Mouse (Mus musculus) embryonic facial prominence, embryonic 12.5 days (tissue): Measurements from ENCODE around the gene Acot7. TPM values are rescaled to one million over a fixed set of nuclear protein-coding genes. Genes with fewer than 3 reads are reported as not detected.
A peak's percentile ranks its signal among the peaks of the same experiment; 100 is the strongest.

Source experiments
- ATAC-seq: fragments of 200-750 bp; cut with Nextera tagmentation; 2 replicates; pipeline ENCODE4 v1.8.0; 2017; ENCODE audit not compliant: insufficient number of reproducible peaks, insufficient read depth, low FRiP score, low TSS enrichment
- H3K27ac ChIP-seq: fragments of 300-500 bp; sonication (generic); 2 replicates; pipeline ENCODE4 v1.5.1; 2016; ENCODE audit warnings: mild to moderate bottlenecking
- H3K27me3 ChIP-seq: fragments of 300-500 bp; sonication (generic); 2 replicates; pipeline ENCODE4 v1.6.1; 2016; ENCODE audit warnings: mild to moderate bottlenecking, moderate library complexity
- H3K36me3 ChIP-seq: fragments of 300-500 bp; sonication (generic); 2 replicates; pipeline ENCODE4 v1.6.1; 2016; ENCODE audit warnings: mild to moderate bottlenecking
- H3K4me1 ChIP-seq: fragments of 300-500 bp; sonication (generic); 2 replicates; pipeline ENCODE4 v1.6.1; 2016
- H3K4me2 ChIP-seq: fragments of 300-500 bp; sonication (generic); replicated peaks from 2 replicates; pipeline ENCODE4 v1.6.1; 2016; ENCODE audit warnings: mild to moderate bottlenecking, moderate library complexity
- H3K4me3 ChIP-seq: fragments of 300-500 bp; sonication (generic); 2 replicates; pipeline ENCODE4 v1.5.1; 2016; ENCODE audit warnings: mild to moderate bottlenecking
- H3K9ac ChIP-seq: fragments of 300-500 bp; sonication (generic); 2 replicates; pipeline ENCODE4 v1.6.1; 2016; ENCODE audit warnings: mild to moderate bottlenecking, moderate library complexity
- H3K9me3 ChIP-seq: fragments of 300-500 bp; sonication (generic); 2 replicates; pipeline ENCODE4 v1.6.1; 2016; ENCODE audit warnings: mild to moderate bottlenecking, moderate library complexity
- WGBS: fragments of 180-500 bp; shearing (Covaris S2); methylation state at CpG from one replicate; pipeline ENCODE4 v1.1.7; 2016; 5-methylcytosine and 5-hydroxymethylcytosine counted together
- polyA plus RNA-seq: library from polyadenylated mRNA; unstranded; fragments of >200 nt; fragmentation: Nextera tagmentation; extraction: Ambion mirVana; gene quantifications from 2 replicates; pipeline ENCODE4 v1.2.1, GENCODE M21; 2016

Gene Acot7
- polyA plus RNA-seq, 1 experiment from 2014 or later: 57.9 TPM

GRCm38 (mm10) chr4:152185510-152186204 lies 7.7 kb downstream of the Acot7 start:
- WGBS: 2% methylated on average over 19 of the region's 19 CpGs
- peak; percentile 53 for ATAC-seq
- Histone ChIP-seq H3K27ac (peak overlapping the region; percentile 84), H3K9ac (peak overlapping the region; percentile 38), H3K27me3 (no peaks in the 10 kb centered on the region), H3K4me3 (peak overlapping the region; percentile 25), H3K36me3 (no peaks in the 10 kb centered on the region), H3K4me1 (peaks cover 23% of the 10 kb centered on the region), H3K4me2 (peak overlapping the region; percentile 48), H3K9me3 (no peaks in the 10 kb centered on the region)

GRCm38 (mm10) chr4:152186205-152187082 lies 8.5 kb downstream of the Acot7 start:
- Histone ChIP-seq H3K4me3 (peak overlapping the region; percentile 25), H3K27me3 (no peaks in the 10 kb centered on the region), H3K27ac (peak overlapping the region; percentile 84), H3K9ac (peak overlapping the region; percentile 38), H3K4me1 (peaks cover 27% of the 10 kb centered on the region), H3K4me2 (peak overlapping the region; percentile 48), H3K36me3 (no peaks in the 10 kb centered on the region), H3K9me3 (no peaks in the 10 kb centered on the region)
- WGBS: 38% methylated on average over 14 of the region's 14 CpGs
- ATAC-seq: peak; percentile 32; the same call in 1 of the 2 replicates

DNA sequence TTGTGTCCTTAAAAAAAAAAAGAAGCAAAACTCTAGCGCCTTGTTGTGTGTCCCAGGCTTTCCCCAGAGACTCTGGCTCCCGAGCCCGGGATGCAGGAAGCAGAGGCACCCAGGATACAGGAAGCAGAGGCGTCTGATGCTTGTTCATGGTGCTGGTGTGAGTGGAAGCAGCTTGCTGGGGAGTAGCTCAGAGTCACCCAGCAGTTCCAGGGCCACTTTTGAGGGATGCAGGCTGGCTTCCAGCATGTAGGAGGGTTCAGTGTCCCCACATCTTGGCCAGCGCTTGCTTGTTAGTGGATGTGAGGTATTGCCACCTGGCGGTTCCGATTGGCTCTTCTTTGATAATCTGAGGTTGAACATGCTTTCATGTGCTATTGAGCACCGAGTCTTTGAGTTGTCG lies 9.2 kb downstream of the Acot7 start:
- no peak for ATAC-seq
- 86% methylated on average over 9 of the region's 9 CpGs for WGBS
- Histone ChIP-seq H3K9ac (no peak overlapping the region), H3K9me3 (no peaks in the 10 kb centered on the region), H3K4me2 (no peak overlapping the region), H3K36me3 (no peaks in the 10 kb centered on the region), H3K4me1 (peaks cover 27% of the 10 kb centered on the region), H3K27ac (no peak overlapping the region), H3K27me3 (no peaks in the 10 kb centered on the region), H3K4me3 (no peak overlapping the region)

GRCm38 (mm10) chr4:152188651-152189050 lies 10.7 kb downstream of the Acot7 start:
- Histone ChIP-seq H3K9me3 (no peaks in the 10 kb centered on the region), H3K27ac (no peak overlapping the region), H3K9ac (no peak overlapping the region), H3K4me3 (no peak overlapping the region), H3K4me1 (peaks cover 32% of the 10 kb centered on the region), H3K27me3 (no peaks in the 10 kb centered on the region), H3K4me2 (no peak overlapping the region), H3K36me3 (no peaks in the 10 kb centered on the region)
- 94% methylated on average over 2 of the region's 2 CpGs for WGBS
- no peak for ATAC-seq

GRCm38 (mm10) chr4:152189071-152189470 lies 11.1 kb downstream of the Acot7 start:
- Histone ChIP-seq H3K27me3 (no peaks in the 10 kb centered on the region), H3K36me3 (no peaks in the 10 kb centered on the region), H3K4me2 (no peak overlapping the region), H3K9ac (no peak overlapping the region), H3K4me3 (no peak overlapping the region), H3K9me3 (no peaks in the 10 kb centered on the region), H3K27ac (no peak overlapping the region), H3K4me1 (peaks cover 32% of the 10 kb centered on the region)
- ATAC-seq: no peak
- 85% methylated on average over 6 of the region's 6 CpGs for whole genome bisulfite sequencing

DNA sequence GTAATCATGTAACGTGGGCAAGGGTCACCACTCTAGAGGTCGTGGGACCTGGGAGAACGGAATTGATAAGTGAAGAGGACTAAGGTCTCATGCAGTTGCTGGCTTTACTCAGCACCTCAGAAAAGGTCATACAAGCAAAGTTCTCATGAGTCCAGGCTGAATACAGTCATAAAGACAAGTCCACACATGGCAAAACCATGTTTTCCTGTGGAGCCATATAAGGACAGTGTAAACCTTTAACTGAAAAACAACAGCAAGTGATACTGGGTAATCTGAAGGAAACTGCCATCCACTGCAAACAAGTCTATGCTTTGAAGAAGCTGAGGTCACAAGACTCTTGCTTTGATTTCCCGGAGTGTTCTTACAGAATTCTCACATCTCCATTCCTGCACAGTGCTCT lies 11.8 kb downstream of the Acot7 start:
- Histone ChIP-seq H3K36me3 (no peaks in the 10 kb centered on the region), H3K27me3 (no peaks in the 10 kb centered on the region), H3K9me3 (no peaks in the 10 kb centered on the region), H3K9ac (no peak overlapping the region), H3K27ac (no peak overlapping the region), H3K4me3 (no peak overlapping the region), H3K4me2 (no peak overlapping the region), H3K4me1 (peaks cover 32% of the 10 kb centered on the region)
- ATAC-seq: no peak
- WGBS: 87% methylated on average over 4 of the region's 4 CpGs

GRCm38 (mm10) chr4:152190096-152190653 lies 12.2 kb downstream of the Acot7 start:
- ATAC-seq: no peak
- Histone ChIP-seq H3K36me3 (no peaks in the 10 kb centered on the region), H3K4me1 (peaks cover 31% of the 10 kb centered on the region), H3K9ac (no peak overlapping the region), H3K27me3 (no peaks in the 10 kb centered on the region), H3K27ac (no peak overlapping the region), H3K4me2 (no peak overlapping the region), H3K9me3 (no peaks in the 10 kb centered on the region), H3K4me3 (no peak overlapping the region)
- WGBS: 68% methylated on average over 11 of the region's 11 CpGs

- peaks cover 26% of the 10 kb centered on the region for H3K4me1 ChIP-seq
Observed at GRCm38 (mm10) chr4:152190701-152191100, 12.8 kb downstream of the Acot7 start.

DNA sequence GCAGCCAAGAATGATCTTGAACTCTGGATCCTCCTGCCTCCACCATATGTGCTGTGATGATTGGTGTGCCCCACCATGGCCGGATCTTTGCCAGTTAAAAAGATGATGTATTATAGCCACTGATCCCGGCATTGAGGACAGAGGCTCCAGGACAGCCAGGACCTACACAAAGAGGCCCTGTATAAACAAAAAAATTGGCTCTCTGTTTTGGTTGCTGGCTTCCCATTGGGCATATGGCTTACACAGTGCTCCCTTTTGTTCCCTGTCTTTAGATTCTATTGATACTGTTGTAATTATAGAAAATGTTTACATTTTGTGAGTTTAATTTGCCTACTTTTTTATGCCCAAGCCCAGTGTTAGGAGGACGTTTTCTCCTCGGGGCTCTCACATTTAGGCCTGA lies 14.6 kb downstream of the Acot7 start:
- no peaks in the 10 kb centered on the region for H3K27me3 ChIP-seq
- peaks cover 14% of the 10 kb centered on the region; the same call in 1 of the 2 replicates for H3K4me1 ChIP-seq
- no peak for ATAC-seq
- H3K27ac ChIP-seq: no peak overlapping the region
- H3K4me2 ChIP-seq: no peak overlapping the region
- no peak overlapping the region for H3K4me3 ChIP-seq
- no peaks in the 10 kb centered on the region for H3K36me3 ChIP-seq
- WGBS: 22% methylated on average over 4 of the region's 4 CpGs
- H3K9ac ChIP-seq: no peak overlapping the region
- no peaks in the 10 kb centered on the region for H3K9me3 ChIP-seq

More at GRCm38 (mm10) chr4:152190701-152191100, 12.8 kb downstream of the Acot7 start:
- Histone ChIP-seq H3K36me3 (no peaks in the 10 kb centered on the region), H3K27ac (0 out of 2 replicates have a peak overlapping the region, but pooled peaks have one; percentile 1), H3K9ac (no peak overlapping the region), H3K27me3 (no peaks in the 10 kb centered on the region), H3K4me3 (no peak overlapping the region), H3K9me3 (no peaks in the 10 kb centered on the region), H3K4me2 (no peak overlapping the region)
- 77% methylated on average over 5 of the region's 5 CpGs for WGBS
- ATAC-seq: no peak

- H3K9me3 ChIP-seq: no peaks in the 10 kb centered on the region
- 84% methylated on average over 3 of the region's 3 CpGs for WGBS
- ATAC-seq: no peak
- no peak overlapping the region for H3K4me3 ChIP-seq
- H3K9ac ChIP-seq: no peak overlapping the region
- peaks cover 14% of the 10 kb centered on the region; the same call in 1 of the 2 replicates for H3K4me1 ChIP-seq
- H3K27me3 ChIP-seq: no peaks in the 10 kb centered on the region
- H3K27ac ChIP-seq: no peak overlapping the region
- H3K4me2 ChIP-seq: no peak overlapping the region
- no peaks in the 10 kb centered on the region for H3K36me3 ChIP-seq
Observed at GRCm38 (mm10) chr4:152194476-152195175, 16.7 kb downstream of the Acot7 start.

DNA sequence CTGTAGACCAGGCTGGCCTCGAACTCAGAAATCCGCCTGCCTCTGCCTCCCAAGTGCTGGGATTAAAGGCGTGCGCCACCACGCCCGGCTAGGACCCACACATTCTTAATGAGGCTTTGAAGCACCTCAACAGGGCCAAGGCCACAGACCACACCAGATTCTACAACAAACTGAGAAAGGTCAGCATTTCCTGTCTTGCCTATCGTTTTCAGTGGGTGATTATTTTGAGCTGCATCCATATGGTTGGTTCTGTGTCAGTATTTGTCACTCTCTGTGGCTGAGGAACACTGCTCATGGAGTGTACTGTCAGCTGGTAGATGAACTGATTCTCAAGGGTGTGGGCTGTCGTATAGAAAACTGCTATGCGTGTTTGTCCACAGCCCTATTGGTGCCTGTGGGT lies 18.3 kb downstream of the Acot7 start:
- peaks cover 5% of the 10 kb centered on the region; the same call in 1 of the 2 replicates for H3K4me1 ChIP-seq
- no peak overlapping the region for H3K4me3 ChIP-seq
- ATAC-seq: no peak
- no peak overlapping the region for H3K27ac ChIP-seq
- no peak overlapping the region for H3K4me2 ChIP-seq
- 93% methylated on average over 9 of the region's 9 CpGs for WGBS
- H3K9me3 ChIP-seq: no peaks in the 10 kb centered on the region
- no peaks in the 10 kb centered on the region for H3K36me3 ChIP-seq
- no peak overlapping the region for H3K9ac ChIP-seq
- no peaks in the 10 kb centered on the region for H3K27me3 ChIP-seq
